Mouse (Mus musculus) layer of hippocampus, adult 9-11 months (tissue): ENCODE results near the gene Caly.

Source experiments
- DNase-seq: peaks from one replicate; pipeline ENCODE4 v3.0.0; 2022

Caly gene

GRCm38 (mm10) chr7:140082242-140082678, at the start of gene Caly:
Caly (minus strand) TSS chr7:140082548.
- peak; percentile 96 for DNase-seq

DNA sequence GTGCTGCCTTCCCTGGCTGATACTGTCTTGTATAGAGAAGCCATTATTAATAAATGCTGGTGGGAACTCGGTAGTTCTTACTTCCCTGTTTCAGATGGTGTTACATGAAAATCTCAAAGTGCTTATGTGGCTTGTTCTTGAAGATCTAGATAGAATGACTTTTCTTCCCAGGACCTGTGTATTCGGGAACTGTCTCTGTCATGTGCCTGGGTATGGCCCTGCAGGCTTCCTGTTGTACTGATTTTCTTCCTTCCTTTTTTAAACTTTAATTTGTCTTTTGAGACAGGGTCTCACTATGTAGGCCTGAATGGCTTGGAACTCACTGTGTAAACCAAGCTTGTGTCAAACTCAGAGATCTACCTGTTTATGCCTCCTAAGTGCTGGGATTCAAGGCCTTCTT, 45.6 kb upstream of the Caly start:
- DNase-seq, result no peak

DNA sequence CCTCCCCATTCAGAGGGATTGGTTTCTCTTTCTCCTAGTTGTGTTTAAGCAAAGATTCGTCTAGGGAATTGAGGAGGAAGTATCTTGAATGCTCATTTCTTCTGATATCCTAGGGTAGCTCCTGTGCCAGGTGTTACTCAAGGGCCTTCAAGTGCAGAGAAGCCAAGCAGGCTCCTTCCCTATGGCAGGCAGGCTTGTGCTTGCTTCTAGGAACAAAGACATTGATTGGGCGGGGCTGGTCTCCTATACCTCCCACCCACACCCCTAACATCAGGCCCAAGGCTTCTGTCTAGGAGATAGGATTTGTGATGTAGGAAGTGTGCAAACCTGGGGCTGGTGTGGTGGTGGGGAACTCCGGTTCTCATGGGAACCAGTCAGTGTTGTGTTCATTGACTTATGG, 44.6 kb upstream of the Caly start:
- DNase-seq, result no peak

DNA sequence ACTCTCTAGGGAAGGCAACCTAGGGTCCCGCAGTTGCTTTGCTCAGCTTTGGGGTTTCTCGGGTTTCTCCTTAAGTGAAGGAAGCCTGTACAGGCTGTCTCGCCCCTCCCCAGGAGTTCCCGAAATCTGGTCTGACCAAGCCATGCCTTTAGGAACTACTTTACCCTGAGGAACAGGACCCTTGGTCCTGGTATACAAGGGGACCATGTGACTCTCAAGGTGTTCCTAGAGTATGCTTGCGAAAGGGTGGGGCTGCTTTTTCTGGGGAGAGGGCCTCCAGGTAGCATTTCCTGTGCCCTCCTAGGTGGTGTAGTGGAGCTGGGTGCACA, 43.6 kb upstream of the Caly start:
- DNase-seq, result no peak

- DNase-seq, result peak; percentile 92
These were observed 43.1 kb upstream of the Caly start for GRCm38 (mm10) chr7:140125278-140126021.

DNA sequence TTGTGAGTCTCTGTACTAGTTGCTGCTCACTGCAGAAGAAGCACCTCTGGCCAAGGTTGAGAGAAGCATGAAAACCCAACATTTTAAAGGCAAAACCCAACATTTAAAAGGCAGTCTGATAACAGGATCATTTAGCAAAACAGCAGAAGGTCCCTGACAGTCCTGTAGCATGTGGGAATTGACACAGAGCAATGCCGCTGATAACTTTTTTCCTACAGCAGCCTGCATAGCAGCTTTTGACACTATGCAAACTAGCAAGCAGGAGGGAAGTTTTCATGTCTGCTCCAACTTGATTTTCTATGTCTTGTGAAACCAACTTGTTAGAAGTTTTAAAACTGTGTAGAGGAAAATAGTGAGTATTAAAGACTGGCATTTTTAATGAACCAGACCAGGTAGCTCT, 42.0 kb upstream of the Caly start:
- DNase-seq, result no peak

- no peak for DNase-seq
These were observed 40.4 kb upstream of the Caly start for GRCm38 (mm10) chr7:140122765-140123164.

DNA sequence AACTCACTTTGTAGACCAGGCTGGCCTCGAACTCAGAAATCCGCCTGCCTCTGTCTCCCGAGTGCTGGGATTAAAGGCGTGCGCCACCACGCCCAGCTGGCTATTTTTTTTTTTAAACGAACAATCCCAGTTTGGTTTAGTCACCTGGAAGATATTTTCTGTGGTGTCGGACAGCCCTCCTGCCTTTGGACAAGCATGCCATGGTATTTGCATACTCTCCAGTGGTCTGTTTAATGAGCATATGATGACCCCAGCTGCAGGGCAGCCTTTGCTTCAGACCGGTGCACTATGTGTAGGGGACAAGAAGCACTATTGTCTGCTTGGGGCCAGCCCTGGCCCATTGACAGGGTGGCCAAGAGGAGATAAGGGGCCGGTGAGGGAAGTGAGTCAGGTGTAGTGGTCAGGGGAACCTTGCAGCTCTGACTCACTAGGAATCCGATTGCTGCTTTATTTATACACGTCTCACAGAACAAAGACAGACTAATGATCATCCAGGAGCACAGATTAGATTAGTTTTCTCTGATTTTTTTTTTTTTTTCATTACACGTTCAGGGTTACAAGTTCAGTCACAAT, 39.1 kb upstream of the Caly start:
- no peak for DNase-seq

- no peak for DNase-seq
These were observed 38.1 kb upstream of the Caly start for GRCm38 (mm10) chr7:140120484-140120883.

- DNase-seq, result peak; percentile 93
These were observed 34.1 kb upstream of the Caly start, which contains the start of gene Echs1 for GRCm38 (mm10) chr7:140116329-140117054. Echs1 (minus strand) TSS chr7:140116476.

GRCm38 (mm10) chr7:140115583-140116328, 33.4 kb upstream of the Caly start, which contains the start of gene Paox:
Paox (plus strand) TSS chr7:140115799.
- peak; percentile 76 for DNase-seq

GRCm38 (mm10) chr7:140111943-140112342, 29.6 kb upstream of the Caly start:
- peak; percentile 36 for DNase-seq

- no peak for DNase-seq
These were observed 21.7 kb upstream of the Caly start for GRCm38 (mm10) chr7:140104009-140104408.

DNA sequence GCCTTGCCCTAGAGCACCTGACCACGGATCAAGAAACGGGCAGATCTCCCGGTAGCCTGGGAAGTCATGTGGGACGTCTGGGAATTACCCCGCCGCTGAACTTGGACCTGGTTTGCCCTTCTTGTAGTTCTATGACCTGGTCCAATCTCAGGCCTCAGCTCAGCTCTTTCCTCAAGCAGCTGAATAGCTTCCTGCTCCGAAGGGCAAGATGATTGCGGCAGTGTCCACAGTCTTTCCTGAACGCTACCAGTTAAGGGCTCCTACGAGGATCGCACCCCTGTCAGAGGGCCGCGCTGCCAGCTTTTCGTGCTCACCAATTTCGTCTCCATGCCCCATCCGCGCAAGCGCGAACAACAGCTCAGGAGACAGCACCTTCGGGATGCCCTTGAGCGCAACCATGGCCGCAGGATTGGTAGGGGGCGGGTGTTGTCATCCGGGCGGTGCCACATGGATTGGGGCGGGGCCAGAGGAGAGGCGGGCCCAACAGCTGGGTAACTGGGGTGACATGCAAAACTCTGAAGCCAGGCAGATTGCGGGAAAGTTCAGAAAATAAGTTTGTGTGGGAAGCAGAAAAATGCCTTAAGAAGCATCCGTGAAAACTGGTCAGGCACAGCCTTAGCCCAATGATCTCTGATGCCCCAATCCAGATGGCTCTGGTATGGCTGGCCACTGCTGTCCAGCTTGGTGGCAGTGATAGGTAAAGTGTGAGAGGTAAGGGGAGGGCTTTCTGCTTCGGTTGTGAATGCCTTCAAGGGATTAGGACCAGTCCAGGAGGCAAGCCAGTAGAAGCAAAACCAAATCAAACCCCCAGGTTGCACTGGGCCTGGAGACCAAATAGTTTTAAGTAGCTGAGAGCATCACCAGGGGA, 19.9 kb upstream of the Caly start, which contains the start of gene Fuom:
Gene Fuom (minus strand): TSS at position 449 of the 868 bp plus-strand sequence.
- peak; percentile 86 for DNase-seq

GRCm38 (mm10) chr7:140101498-140101897, 19.1 kb upstream of the Caly start:
- no peak for DNase-seq

DNA sequence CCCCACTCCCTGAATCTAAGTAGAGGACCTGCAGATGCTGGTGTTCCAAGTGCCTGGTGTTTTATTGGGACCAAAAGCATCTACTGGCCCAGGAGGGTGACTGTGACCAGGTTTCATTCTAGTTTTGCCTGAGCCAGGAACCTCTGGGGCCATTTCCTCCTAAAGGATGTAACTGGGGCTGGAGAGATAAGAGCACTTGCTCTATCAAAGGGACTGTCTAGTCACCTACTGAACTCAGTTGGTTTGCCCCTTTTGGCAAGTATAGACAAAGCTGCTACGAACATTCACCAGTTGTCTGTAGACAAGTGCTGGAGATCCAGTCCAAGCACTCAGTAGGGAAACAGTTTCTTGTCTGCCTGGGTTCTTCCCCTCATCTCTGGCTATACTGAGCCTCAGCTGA, 16.1 kb upstream of the Caly start:
- no peak for DNase-seq

- DNase-seq, result no peak
These were observed 13.7 kb upstream of the Caly start for GRCm38 (mm10) chr7:140096055-140096454.

DNA sequence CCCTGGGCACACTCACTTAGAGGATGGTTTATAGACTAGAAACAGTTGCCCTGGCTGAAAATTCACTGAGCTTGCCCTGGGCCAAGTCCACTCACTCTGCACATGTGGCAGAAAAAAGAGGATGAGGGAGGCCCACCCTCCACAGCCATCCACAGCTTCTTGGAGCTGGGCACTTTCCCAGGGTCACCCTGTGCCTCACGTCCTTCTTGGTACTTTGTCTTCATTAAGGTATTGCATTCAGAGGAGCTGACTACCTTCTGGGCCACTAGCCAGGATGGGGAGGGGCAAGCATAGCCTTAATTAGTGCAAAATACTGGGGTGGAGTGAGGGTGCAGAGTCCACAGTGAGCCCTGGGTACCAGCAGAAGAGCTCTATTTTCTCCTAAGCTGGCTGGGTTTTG, 13.2 kb upstream of the Caly start:
- DNase-seq, result no peak

DNA sequence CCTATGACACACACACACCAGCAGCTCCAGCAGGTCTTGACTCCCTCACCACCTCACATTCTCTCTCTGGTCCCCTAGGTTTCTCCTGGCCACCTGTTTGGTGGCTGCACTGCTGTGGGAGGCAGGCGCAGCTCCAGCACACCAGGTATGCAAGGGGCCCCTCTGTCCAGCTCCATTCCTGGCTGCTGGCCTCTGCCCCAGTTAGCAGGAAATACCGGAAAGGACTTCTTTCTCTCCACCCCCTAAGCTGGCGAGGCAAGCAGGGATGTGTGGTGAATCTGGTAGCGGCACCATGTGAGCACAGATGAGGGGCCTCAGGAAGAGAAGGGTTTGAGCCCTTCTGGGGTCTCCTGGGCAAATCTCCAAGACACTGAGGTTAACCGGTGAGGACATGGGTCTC, 12.6 kb upstream of the Caly start:
- DNase-seq, result no peak

DNA sequence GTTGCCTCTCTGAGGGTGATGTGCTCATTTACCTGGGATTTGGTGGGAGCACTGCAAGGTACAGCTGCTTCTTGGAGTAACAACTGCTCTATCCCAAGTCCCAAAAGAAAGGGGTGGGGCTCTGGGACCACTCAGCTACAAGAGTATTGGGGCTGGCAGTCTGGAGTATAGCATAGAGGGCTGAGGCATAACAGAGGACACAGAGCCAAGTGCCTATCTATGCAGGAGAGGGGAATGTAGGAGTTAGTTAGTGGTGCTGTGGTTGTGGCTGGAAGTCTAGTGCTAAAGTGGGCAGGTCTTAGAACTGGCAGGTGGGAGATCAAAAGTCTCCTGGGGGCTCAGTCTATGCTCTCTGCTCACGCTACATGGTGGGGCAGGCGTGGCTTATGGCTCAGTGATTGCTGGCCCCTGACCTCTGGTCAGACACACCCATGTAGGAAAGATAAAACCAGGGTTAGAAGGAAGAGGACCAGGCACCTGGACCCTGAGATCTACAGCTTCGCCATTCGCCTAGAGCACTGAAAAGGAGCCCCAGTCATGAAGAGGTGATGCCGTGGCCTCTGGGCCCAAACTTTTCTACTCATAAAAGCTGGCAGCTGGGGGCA, 10.7 kb upstream of the Caly start, which contains the start of gene Prap1:
Gene Prap1 (plus strand): TSS at position 472 of the 605 bp plus-strand sequence.
- no peak for DNase-seq

DNA sequence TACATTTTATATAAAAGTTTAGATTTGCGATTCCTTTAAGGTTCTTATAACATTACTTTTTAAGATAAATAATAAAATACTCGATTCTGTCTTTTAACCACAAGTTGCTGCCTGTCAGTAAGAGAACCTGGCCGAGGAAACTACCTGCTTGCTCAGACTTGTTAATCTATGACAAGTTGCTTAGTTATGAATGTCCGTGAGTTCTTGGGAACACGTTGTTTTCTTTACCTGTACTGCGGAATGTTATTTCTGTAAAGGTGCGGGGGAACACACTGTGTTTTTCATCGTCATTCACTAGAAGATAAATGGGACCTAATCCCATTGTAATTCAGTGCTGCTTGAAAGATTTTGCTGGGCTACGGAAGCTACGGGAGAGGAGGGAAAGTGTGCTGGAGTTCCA, 8.3 kb upstream of the Caly start:
- DNase-seq, result no peak
